Mouse (Mus musculus): Measurements from ENCODE around the gene Rpl36al. TPM values are rescaled to one million over a fixed set of nuclear protein-coding genes. Genes with fewer than 3 reads are reported as not detected.

Gene Rpl36al
- polyA plus RNA-seq, 1 experiment = 338 TPM

DNA sequence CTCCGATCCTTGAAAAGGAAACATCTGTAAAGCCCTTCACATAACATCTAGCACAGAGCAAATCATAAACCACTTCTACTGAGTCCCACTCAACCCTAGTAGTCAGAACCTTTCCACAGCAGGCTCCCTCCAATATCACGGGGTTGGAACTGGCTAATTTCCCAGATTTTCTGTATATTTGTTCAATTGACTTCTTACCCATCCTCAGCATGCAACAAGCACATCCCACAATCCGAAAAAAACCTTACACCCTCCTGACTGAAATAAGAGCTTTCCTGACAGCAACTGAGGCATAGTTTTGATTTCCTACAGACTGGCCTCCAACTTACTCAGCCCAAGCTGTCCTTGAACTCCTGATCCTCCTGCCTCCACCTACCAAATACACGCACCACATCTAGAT is 27.4 kb downstream of the Rpl36al start:
- peaks cover 6% of the 10 kb centered on the region; the same call in 1 of the 2 replicates for H3K4me1 ChIP-seq (ENCODE audit: control insufficient read depth, insufficient read depth, insufficient read length, low read length)

DNA sequence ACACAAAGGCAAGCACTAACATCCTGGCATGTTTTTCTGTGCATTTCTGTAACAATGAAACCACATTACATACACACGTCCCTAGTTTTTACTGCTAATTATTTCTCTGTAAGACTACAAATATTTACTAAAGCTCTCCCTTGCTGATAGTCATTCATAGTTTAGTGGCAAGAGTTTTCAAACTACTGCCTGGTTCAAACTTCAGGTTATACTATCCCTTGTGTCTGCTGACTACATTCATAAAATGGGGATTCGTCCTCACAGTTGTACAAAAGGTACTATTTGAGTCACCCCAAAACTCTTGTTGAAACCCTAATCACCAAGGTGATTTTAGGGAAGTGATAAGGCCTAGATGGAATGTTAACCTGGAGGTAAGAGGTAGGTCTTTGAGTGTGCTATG is 28.0 kb downstream of the Rpl36al start:
- Histone ChIP-seq H3K4me3 (ENCODE audit: insufficient read depth, low read depth, low read length) (no peak overlapping the region), H3K4me1 (ENCODE audit: control insufficient read depth, insufficient read depth, insufficient read length, low read length) (peaks cover 6% of the 10 kb centered on the region; the same call in 1 of the 2 replicates), H3K27ac (replicated peaks; ENCODE audit: low read depth, low read length) (no peak overlapping the region)

More for the DNA sequence above, 27.4 kb downstream of the Rpl36al start:
- Histone ChIP-seq H3K27ac (replicated peaks; ENCODE audit: low read depth, low read length) (no peak overlapping the region), H3K4me3 (ENCODE audit: insufficient read depth, low read depth, low read length) (no peak overlapping the region)

DNA sequence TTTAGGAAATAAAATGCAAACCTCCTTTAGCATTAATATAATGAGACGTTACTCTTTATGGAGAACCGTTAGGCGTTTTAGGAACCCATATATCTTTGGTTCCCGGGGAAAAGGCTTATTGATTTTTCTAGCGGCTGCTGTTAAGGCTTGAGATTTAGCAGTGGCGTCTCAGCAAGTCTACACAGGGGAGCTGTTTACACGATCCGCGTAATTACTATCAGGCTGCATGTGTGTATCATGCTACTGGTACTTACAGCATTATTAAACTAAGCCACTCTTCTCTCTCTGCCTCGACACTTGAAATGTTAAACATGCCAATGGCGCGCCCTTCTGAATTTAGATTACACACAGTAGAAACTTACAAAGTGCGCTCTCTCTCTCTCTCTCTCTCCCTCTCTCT is 33.8 kb downstream of the Rpl36al start:
- no peaks in the 10 kb centered on the region for H3K4me1 ChIP-seq (ENCODE audit: control insufficient read depth, insufficient read depth, insufficient read length, low read length)
- H3K27ac ChIP-seq (replicated peaks; ENCODE audit: low read depth, low read length) = no peak overlapping the region
- H3K4me3 ChIP-seq (ENCODE audit: insufficient read depth, low read depth, low read length) = no peak overlapping the region

DNA sequence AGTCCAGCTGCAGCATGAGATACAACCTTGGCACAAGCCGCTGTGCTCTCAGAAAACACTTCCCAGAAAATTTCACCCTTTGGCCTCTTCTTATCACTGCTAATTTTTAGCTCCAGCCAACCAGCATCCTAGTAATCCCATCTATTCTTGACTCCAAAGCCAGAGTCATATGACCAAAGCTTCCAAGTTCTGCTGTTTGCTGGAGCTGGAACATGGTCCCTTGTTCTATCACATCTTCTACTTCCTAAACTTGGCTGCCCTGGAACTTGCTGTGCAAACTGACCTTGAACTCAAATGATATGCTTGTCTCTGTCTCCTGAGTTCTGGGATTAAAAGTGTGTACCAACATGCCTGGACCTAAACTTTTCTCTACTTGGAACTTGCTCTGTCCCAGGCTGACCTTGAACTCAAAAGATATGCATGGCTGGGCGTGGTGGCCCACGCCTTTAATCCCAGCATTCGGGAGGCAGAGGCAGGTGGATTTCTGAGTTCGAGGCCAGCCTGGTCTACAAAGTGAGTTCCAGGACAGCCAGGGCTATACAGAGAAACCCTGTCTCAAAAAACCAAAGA is 36.6 kb downstream of the Rpl36al start:
- H3K4me1 ChIP-seq (ENCODE audit: control insufficient read depth, insufficient read depth, insufficient read length, low read length) = no peaks in the 10 kb centered on the region
- H3K27ac ChIP-seq (replicated peaks; ENCODE audit: low read depth, low read length) = no peak overlapping the region
- no peak overlapping the region for H3K4me3 ChIP-seq (ENCODE audit: insufficient read depth, low read depth, low read length)

DNA sequence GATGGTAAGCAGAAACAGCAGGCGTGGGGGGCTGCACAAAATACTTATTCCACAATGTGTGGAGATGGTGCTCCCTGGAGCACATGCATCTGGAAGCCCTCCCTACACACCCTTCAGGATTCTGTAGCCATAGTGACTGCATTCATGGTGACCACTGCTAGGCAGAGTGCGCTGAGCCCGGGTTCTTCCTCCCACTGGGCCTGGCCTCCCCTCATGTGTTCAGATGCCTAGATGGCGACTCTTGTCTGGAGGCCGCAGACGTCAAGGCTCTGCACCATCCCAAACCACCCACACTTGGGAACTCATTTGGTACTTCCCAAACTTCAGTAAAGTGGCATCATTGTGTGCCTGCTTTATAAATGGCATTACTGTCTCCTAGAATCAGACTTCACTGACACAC is 40.4 kb downstream of the Rpl36al start:
- Histone ChIP-seq H3K4me1 (ENCODE audit: control insufficient read depth, insufficient read depth, insufficient read length, low read length) (no peaks in the 10 kb centered on the region), H3K27ac (replicated peaks; ENCODE audit: low read depth, low read length) (no peak overlapping the region), H3K4me3 (ENCODE audit: insufficient read depth, low read depth, low read length) (no peak overlapping the region)

DNA sequence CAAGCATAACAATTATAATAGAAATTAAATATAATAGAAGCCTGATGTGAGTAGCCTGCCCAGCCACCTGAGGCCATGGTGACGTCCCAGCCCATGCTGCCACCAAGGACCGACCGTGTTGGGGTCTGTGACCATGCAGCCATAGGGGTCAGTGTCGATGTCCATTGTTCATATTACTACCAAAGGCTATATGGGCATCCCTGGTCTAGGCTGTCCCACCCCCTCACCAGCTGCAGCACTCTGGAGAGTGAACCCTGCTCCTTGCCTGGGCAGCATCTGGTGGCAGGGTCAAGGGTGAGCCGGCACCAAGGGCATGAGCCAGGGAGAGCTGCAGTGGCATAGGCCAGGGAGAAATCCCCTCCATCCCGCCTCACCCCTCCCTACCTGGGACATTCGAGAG is 44.0 kb downstream of the Rpl36al start:
- Histone ChIP-seq H3K4me3 (ENCODE audit: insufficient read depth, low read depth, low read length) (no peak overlapping the region), H3K27ac (replicated peaks; ENCODE audit: low read depth, low read length) (no peak overlapping the region), H3K4me1 (ENCODE audit: control insufficient read depth, insufficient read depth, insufficient read length, low read length) (no peaks in the 10 kb centered on the region)

DNA sequence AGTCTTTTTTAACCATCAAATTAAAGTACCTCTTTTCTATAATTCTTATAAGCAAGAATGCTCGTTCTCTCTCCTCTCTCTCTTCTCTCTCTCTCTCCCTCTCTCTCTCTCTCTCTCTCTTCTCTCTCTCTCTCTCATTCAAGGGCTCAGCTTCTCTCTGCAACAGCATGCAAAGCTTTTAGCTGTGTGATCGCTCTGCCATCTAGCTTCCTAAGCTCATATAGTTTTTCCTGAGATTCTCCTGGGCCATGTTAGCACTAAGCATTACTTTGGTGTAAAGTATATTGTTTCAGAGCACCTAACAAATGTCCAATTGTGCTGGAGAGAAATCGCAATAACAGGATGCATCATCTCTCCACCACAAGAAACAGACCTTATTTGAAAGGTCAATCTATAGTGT is 44.7 kb downstream of the Rpl36al start:
- no peak overlapping the region for H3K4me3 ChIP-seq (ENCODE audit: insufficient read depth, low read depth, low read length)
- H3K27ac ChIP-seq (replicated peaks; ENCODE audit: low read depth, low read length) = no peak overlapping the region

More for the DNA sequence above, 44.7 kb downstream of the Rpl36al start:
- no peaks in the 10 kb centered on the region for H3K4me1 ChIP-seq (ENCODE audit: control insufficient read depth, insufficient read depth, insufficient read length, low read length)

Other genes with a start within 250 kb of the Rpl36al start
- gene Rps29, start 24.9 kb downstream of the Rpl36al start, polyA plus RNA-seq (2012; ENCODE audit: insufficient read depth, insufficient read length, missing spikeins) = 755 and 1,361 TPM in 2 replicates
- not detected in 2 replicates for gene Lrr1, start 15.3 kb downstream of the Rpl36al start, polyA plus RNA-seq (2012; ENCODE audit: insufficient read depth, insufficient read length, missing spikeins)
- 15.3 and 16.1 TPM in 2 replicates for gene Mgat2, start 74 bp upstream of the Rpl36al start, polyA plus RNA-seq (2012; ENCODE audit: insufficient read depth, insufficient read length, missing spikeins)
- gene Gm49383, start 13.0 kb upstream of the Rpl36al start, polyA plus RNA-seq (2012; ENCODE audit: insufficient read depth, insufficient read length, missing spikeins) = 2.2 TPM in 1 of 2 replicates, not detected in the other
- gene Dnaaf2, start 14.3 kb upstream of the Rpl36al start, polyA plus RNA-seq (2012; ENCODE audit: insufficient read depth, insufficient read length, missing spikeins) = not detected in 2 replicates
- 2.3 and 3.8 TPM in 2 replicates for gene Gm49384, start 20.2 kb upstream of the Rpl36al start, polyA plus RNA-seq (2012; ENCODE audit: insufficient read depth, insufficient read length, missing spikeins)
- not detected in 2 replicates for gene Pole2, start 44.1 kb upstream of the Rpl36al start, polyA plus RNA-seq (2012; ENCODE audit: insufficient read depth, insufficient read length, missing spikeins)
- 9.0 and 9.3 TPM in 2 replicates for gene Klhdc1, start 57.1 kb upstream of the Rpl36al start, polyA plus RNA-seq (2012; ENCODE audit: insufficient read depth, insufficient read length, missing spikeins)
- 49.7 and 53.3 TPM in 2 replicates for gene Klhdc2, start 112.6 kb upstream of the Rpl36al start, polyA plus RNA-seq (2012; ENCODE audit: insufficient read depth, insufficient read length, missing spikeins)
- 16.5 and 33.9 TPM in 2 replicates for gene Nemf, start 173.1 kb upstream of the Rpl36al start, polyA plus RNA-seq (2012; ENCODE audit: insufficient read depth, insufficient read length, missing spikeins)
- gene Arf6, start 188.1 kb upstream of the Rpl36al start, polyA plus RNA-seq (2012; ENCODE audit: insufficient read depth, insufficient read length, missing spikeins) = 43.2 and 49.8 TPM in 2 replicates
- gene Gm9887, start 188.4 kb upstream of the Rpl36al start, polyA plus RNA-seq (2012; ENCODE audit: insufficient read depth, insufficient read length, missing spikeins) = not detected in 2 replicates

Measured in brown adipose tissue, adult 24 weeks (tissue).